Mouse (Mus musculus) megakaryocyte, adult 5-6 weeks (primary cell): ENCODE measurements around the gene Olfr92. TPM values are rescaled to one million over a fixed set of nuclear protein-coding genes. Genes with fewer than 3 reads are reported as not detected.
"Not testable (repeated sequence)": the region's sequence is repeated elsewhere in the genome, so short reads cannot be mapped to it uniquely, and the experiment has no call there.

Experiments used
- ATAC-seq: 2 replicates; pipeline ENCODE4 v1.8.0; 2016; ENCODE audit warnings: mild to moderate bottlenecking, inconsistent platforms; ENCODE audit not compliant: poor library complexity, severe bottlenecking
- total RNA-seq, 2 experiments: library from RNA; stranded (forward) in 1 of 2; stranded (reverse) in 1 of 2; fragments of 153-499, 151-499 nt in 1 of 2; fragments of 221-1000, 200-1000 nt in 1 of 2; gene quantifications; 2 replicates each; pipeline versions ENCODE4 v1.2.3 to v1.2.4; 2015 to 2017

The Olfr92 gene
- total RNA-seq (2015) (not detected in 2 replicates), total RNA-seq (2017) (not detected in 2 replicates)

GRCm38 (mm10) chr17:37119988-37120387 is at the start of gene Olfr92:
Olfr92 (minus strand) TSS chr17:37120088.
- no peak for ATAC-seq

- ATAC-seq = no peak
Observed at GRCm38 (mm10) chr17:37161394-37161793, 41.5 kb upstream of the Olfr92 start, which contains the start of gene Olfr93. Olfr93 (minus strand) TSS chr17:37161494.

GRCm38 (mm10) chr17:37131366-37131765 is 11.5 kb upstream of the Olfr92 start:
- ATAC-seq = not testable (repeated sequence)

GRCm38 (mm10) chr17:37098178-37098577 is 21.7 kb downstream of the Olfr92 start, which contains the start of gene Olfr91:
Olfr91 (minus strand) TSS chr17:37098278.
- ATAC-seq = no peak

GRCm38 (mm10) chr17:37093289-37093688 is 26.6 kb downstream of the Olfr92 start:
- no peak for ATAC-seq

GRCm38 (mm10) chr17:37092198-37092597 is 27.7 kb downstream of the Olfr92 start:
- no peak for ATAC-seq

- no peak for ATAC-seq
Observed at GRCm38 (mm10) chr17:37088399-37088798, 31.5 kb downstream of the Olfr92 start, which contains the start of gene Olfr90. Olfr90 (minus strand) TSS chr17:37088499.

- ATAC-seq = no peak
Observed at GRCm38 (mm10) chr17:37085545-37085944, 34.3 kb downstream of the Olfr92 start.

- no peak for ATAC-seq
Observed at GRCm38 (mm10) chr17:37084632-37085031, 35.3 kb downstream of the Olfr92 start.

GRCm38 (mm10) chr17:37083327-37083726 is 36.6 kb downstream of the Olfr92 start:
- peak; percentile 97 for ATAC-seq

- no peak for ATAC-seq
Observed at GRCm38 (mm10) chr17:37081659-37082058, 38.2 kb downstream of the Olfr92 start.

GRCm38 (mm10) chr17:37080119-37080518 is 39.8 kb downstream of the Olfr92 start:
- ATAC-seq = no peak

GRCm38 (mm10) chr17:37078990-37079389 is 40.9 kb downstream of the Olfr92 start:
- no peak for ATAC-seq

- ATAC-seq = no peak
Observed at GRCm38 (mm10) chr17:37078193-37078592, 41.7 kb downstream of the Olfr92 start.

GRCm38 (mm10) chr17:37075766-37076165 is 44.1 kb downstream of the Olfr92 start:
- no peak for ATAC-seq

- no peak for ATAC-seq
Observed at GRCm38 (mm10) chr17:37075181-37075580, 44.7 kb downstream of the Olfr92 start.

- no peak for ATAC-seq
Observed at GRCm38 (mm10) chr17:37072730-37073276, 47.1 kb downstream of the Olfr92 start.

- no peak for ATAC-seq
Observed at GRCm38 (mm10) chr17:37072080-37072729, 47.7 kb downstream of the Olfr92 start.

- no peak for ATAC-seq
Observed at GRCm38 (mm10) chr17:37070121-37070520, 49.8 kb downstream of the Olfr92 start.

- ATAC-seq = no peak
Observed at GRCm38 (mm10) chr17:37067861-37068260, 52.0 kb downstream of the Olfr92 start.

GRCm38 (mm10) chr17:37065993-37066392 is 53.9 kb downstream of the Olfr92 start:
- ATAC-seq = no peak
